Mouse (Mus musculus): ENCODE results near the gene Gm813.

Gene Gm813

DNA sequence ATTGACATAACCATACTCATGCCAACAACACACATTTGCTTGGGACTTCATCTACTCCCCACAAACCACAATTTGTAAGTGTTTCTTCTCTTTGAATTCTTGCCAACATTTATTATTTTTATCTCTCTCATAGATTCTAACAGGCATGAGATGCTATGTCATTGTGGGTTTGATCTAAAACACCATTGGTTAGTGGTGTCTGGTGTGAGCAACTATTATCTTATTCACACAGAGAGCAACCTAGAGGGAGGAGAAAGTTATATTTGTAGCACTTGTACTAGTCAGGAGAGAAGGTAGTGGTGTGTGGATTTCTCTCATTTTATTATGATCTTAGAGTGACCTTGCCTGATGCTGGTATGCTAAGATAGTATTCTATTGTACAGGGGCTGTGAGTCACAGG lies 12.1 kb downstream of the Gm813 start:
- DNase-seq (ENCODE audit: low read depth), result no peak

DNA sequence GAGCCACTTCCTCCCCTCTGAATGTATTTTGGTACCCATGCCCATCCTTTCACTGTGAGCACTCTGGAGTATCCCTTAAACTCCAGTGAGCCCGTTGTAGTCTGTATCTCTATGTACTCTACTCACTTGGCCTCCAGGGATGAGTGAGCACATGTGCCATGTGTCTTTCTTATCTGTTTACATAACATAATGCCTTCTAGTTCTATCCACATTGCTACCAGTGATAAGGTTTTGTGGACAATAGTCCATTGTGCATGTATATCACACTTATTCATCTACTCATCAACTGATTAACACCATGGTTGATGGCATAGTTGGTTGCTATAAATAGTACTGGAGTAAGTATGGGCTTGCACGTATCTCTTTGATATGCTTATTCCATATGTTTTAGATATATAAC lies 12.9 kb downstream of the Gm813 start:
- no peak for DNase-seq (ENCODE audit: low read depth)

DNA sequence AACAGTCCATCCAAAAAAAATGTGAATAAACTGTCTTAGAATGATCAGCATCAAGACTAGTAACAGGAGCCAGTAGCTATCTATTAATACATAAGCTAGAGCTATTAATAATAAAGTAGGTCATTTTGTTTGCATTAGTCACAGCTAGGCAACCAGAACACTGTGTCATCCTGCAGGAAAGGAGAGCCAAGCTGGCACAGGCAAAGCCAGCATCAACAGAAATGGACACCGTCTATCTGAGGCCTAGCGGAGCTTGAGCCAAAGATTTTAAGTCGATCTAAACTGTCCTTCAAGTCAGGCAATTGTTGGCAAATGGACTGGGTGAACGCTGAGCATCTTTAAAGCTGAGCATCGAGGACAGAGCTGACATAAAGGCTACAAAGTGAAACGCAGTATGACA lies 15.9 kb downstream of the Gm813 start:
- DNase-seq (ENCODE audit: low read depth), result no peak

DNA sequence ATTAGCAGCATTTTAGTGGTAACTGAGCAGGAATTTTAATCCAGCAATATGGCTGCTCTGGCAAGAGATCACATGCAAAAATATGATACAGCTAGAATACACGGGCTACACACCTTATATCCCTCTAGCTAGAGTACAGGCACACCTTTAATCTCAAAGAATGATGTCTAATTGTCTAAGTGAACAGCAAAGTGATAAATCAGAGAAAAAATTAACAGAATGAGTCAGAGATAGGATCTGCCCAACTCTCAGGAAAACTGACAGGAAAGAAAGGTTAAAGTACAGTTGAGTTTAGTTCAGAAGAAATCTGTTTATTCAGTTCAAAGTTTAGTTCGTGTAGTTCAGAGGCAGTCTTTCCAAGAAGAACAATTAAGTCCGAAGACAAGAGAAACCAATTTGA lies 25.5 kb downstream of the Gm813 start:
- DNase-seq (ENCODE audit: low read depth), result no peak

DNA sequence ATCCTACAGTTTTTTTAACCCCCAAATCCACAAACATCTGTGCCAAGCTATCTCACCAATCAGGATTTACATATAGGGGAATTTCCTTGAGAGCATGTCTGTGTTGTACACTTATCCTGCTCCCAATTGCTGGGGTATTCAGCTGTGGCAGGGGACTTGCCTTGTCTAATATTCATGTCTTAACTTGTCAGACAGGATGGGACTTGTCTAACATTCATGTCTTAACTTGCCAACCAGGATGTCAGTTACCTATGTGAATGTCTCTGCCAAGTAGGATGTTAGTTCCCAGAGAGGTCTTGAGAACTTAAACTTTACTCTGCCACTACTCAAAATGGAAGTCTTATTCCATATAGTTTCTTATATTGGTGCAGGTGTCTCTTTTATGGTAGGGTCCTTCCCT lies 27.3 kb downstream of the Gm813 start:
- no peak for DNase-seq (ENCODE audit: low read depth)

DNA sequence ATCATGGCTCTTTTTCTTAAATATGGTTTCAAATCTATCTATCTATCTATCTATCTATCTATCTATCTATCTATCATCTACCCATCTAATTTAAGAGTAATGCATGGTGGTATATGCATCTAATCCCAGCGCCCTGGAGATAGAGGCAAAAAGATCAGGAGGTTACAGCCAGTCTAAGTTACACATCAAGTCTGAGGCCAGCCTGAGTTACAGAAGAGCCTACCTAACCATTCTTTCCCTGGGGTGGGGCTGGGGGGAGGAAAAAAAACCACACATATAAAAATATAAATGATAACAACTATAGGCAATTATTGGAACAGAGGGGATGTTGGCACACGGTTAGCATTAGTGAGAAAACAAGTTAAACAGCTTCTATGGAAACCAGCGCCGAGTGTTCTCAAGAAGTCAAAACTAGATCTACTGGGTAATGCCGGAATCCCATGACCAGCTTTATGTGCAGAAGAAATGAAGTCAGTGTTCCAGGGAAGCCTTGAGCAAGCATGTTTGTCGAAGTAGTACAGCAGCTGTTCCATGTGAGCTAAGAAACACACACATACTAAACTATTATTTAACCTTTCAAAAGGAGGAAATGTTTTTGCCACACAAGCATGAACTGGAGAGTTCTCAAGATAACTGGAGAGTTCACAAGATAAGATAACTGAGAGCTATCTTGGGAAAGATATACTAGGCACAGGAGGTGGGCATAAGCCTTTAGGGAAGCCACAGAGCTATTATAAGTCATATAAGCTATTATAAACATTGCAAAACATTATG lies 42.6 kb downstream of the Gm813 start:
- no peak for DNase-seq (ENCODE audit: low read depth)

DNA sequence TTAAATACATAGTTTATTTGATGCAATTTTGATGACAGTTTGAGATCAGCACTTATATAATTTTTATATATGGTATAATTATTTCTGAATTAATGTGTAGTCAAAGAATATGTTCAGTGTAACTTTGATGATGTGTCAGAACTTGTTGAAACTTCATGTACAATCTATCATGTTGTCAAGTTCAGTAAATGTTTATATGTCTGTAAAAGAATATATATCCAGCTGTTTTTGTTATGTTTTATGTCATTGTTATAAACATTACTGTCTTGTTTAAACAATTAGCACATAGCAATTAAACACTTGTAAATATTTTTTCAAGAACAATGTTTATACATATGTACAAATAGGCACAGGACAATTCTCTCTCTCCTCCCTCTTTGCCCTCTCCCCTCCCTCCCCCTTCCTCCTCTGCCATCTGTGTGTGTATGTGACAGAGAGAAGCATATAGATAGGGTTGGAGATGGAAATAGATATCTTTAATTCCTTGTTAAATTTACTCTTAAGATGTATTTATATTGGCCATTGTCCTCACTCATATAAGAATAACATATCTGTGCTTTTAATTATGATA lies 46.0 kb downstream of the Gm813 start:
- no peak for DNase-seq (ENCODE audit: low read depth)
